Mouse (Mus musculus) lung, adult 2 months (tissue): ENCODE measurements around the gene Dazap1.

Experiments
- CTCF ChIP-seq: fragments of 200-500 bp; IDR thresholded peaks from 2 replicates; pipeline ENCODE4 v1.5.1; 2011; ENCODE audit warnings: mild to moderate bottlenecking, low read length, control low read depth; ENCODE audit not compliant: insufficient read depth
- POLR2A ChIP-seq: fragments of 200-500 bp; IDR thresholded peaks from 2 replicates; pipeline ENCODE4 v1.6.1; 2011; ENCODE audit warnings: low read depth, mild to moderate bottlenecking, control low read depth, low read length, borderline replicate concordance; ENCODE audit errors: extremely low read depth

DNA sequence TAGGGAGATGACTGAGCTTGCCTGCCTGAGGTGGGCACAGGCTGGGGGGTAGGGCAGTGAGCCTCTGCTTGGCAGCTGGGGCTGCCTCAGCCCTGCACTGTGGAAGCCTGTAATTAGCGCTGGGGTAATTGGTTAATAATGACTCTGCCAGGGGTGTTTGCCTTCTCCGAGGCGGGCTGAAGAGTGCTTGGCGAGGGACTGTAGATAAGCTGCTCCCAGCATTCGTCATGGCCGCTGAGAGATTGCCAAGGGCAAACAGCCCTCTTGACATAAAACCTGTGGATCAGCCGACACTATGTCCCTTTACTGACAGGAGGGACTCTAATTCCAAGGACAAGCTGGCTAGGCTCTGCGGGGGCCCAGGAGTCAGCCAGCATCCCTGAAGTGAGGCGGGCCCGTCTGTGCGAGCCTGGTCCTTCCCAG, 55.1 kb downstream of the Dazap1 start:
- TF ChIP-seq POLR2A (no peak), CTCF (no peak)
